Mouse (Mus musculus) layer of hippocampus, postnatal 25 days (tissue): Measurements from ENCODE around the gene Sparcl1. TPM values are rescaled to one million over a fixed set of nuclear protein-coding genes. Genes with fewer than 3 reads are reported as not detected.

Experiments
- DNase-seq, 2 experiments: peaks; one replicate each; pipeline ENCODE4 v3.0.0; 2022; ENCODE audit warnings: mixed read lengths in 2 of 2, low spot score in 1 of 2; ENCODE audit errors: extremely low spot score in 1 of 2
- microRNA-seq, 2 experiments: library from miRNA; unstranded; fragments of <30 nt; microRNA quantifications; one replicate each; pipeline ENCODE4 v1.2.0; 2021
- total RNA-seq, 2 experiments: library from RNA; stranded (reverse); gene quantifications; 2 replicates each; pipeline ENCODE4 v1.2.3; 2021

Sparcl1 gene
- total RNA-seq, 2 experiments from 2014 or later, result 1,421 to 1,512 TPM

DNA sequence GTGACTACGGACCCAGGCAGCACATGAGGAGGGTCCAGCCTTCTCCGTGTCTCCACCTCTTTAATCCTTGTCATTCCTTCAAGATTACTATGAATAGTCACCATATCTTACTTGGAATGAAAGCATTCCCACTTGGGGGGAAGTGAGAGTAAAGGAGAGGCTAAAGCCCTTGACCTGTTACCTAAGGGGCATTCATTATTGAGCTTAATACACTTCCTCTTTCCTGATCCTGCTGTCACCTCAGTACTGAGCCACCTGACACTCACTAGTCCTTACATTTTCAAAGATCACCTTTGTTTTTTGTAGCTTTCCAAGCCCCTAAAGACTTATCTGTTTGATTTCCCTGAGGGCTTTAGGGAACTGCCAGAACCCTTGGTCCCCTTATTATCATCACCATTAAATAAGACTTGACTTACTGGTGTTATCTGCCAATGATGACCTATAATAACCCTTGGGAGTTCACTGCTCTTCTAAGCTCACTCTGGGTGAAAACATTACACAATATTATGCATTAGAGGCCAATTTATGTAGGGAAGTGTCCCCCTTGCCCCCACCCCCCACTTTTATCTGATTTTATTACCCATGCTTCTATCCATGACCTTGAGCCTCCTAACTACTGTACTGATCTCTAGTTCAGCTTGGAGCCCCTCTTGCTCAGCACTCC lies 81.0 kb downstream of the Sparcl1 start:
- DNase-seq, result no peak

Small RNA genes within 50 kb of the gene (microRNA-seq; reads per million reads assigned to microRNA genes)
- gene Mir5619, result 0.20 to 0.74 reads per million in 2 experiments

Other genes with a start within 250 kb of the Sparcl1 start
- gene Klhl8, start 202.5 kb downstream of the Sparcl1 start, total RNA-seq, result 10 to 100 TPM; 34.2 to 34.3 TPM
- gene Hsd17b13, start 136.3 kb downstream of the Sparcl1 start, total RNA-seq, result not detected
- gene Hsd17b11, start 91.8 kb downstream of the Sparcl1 start, total RNA-seq, result 10 to 100 TPM; 50.2 to 56.0 TPM
- 10 to 100 TPM; 74.8 to 77.0 TPM for gene Nudt9, start 67.4 kb downstream of the Sparcl1 start, total RNA-seq
- gene Gm17660, start 36.1 kb downstream of the Sparcl1 start, total RNA-seq, result under 1 TPM in 1 of 2 experiments, not detected in 1; 0.76 TPM
- under 1 TPM; 0.07 TPM for gene Dspp, start 57.0 kb upstream of the Sparcl1 start, total RNA-seq
- gene Dmp1, start 88.9 kb upstream of the Sparcl1 start, total RNA-seq, result 1 to 10 TPM; 2.9 to 3.2 TPM
- under 1 TPM; 0.16 to 0.30 TPM for gene Ibsp, start 185.4 kb upstream of the Sparcl1 start, total RNA-seq
- gene Mepe, start 211.6 kb upstream of the Sparcl1 start, total RNA-seq, result not detected